Mouse (Mus musculus): ENCODE measurements at regions not wholly inside any gene's neighbourhood (a gene's known extent, or its start where the extent isn't known, plus 50 kb on each side); places are given as distances from the start of the nearest gene placed in this dataset.
A peak's percentile ranks its signal among the peaks of the same experiment; 100 is the strongest.

- no peak for ATAC-seq
- no peak for DNase-seq
- 87% methylated on average over 3 of the region's 3 CpGs for WGBS
- Histone ChIP-seq H3K4me2 (ENCODE audit: low read depth) (no peak overlapping the region), H3K4me3 (ENCODE audit: low read depth, low read length) (no peak overlapping the region), H3K4me1 (ENCODE audit: insufficient read depth) (no peaks in the 10 kb centered on the region), H3K36me3 (ENCODE audit: insufficient read depth) (no peaks in the 10 kb centered on the region), H3K9me3 (ENCODE audit: low read length) (no peaks in the 10 kb centered on the region), H3K9ac (no peak overlapping the region), H3K27ac (ENCODE audit: low read depth, low read length) (no peak overlapping the region), H3K27me3 (ENCODE audit: insufficient read depth, low read length) (no peaks in the 10 kb centered on the region)
- no peak for TF ChIP-seq CTCF (IDR thresholded peaks at IDR 0.05; ENCODE audit: low read depth)
These were observed 713.0 kb upstream of the Cited2 start for GRCm38 (mm10) chr10:17010047-17010446.

GRCm38 (mm10) chr10:17011876-17012275 lies 711.1 kb upstream of the Cited2 start:
- Histone ChIP-seq H3K9me3 (ENCODE audit: low read length) (no peaks in the 10 kb centered on the region), H3K27me3 (ENCODE audit: insufficient read depth, low read length) (no peaks in the 10 kb centered on the region), H3K4me2 (ENCODE audit: low read depth) (no peak overlapping the region), H3K4me1 (ENCODE audit: insufficient read depth) (no peaks in the 10 kb centered on the region), H3K9ac (no peak overlapping the region), H3K27ac (ENCODE audit: low read depth, low read length) (no peak overlapping the region), H3K36me3 (ENCODE audit: insufficient read depth) (no peaks in the 10 kb centered on the region), H3K4me3 (ENCODE audit: low read depth, low read length) (no peak overlapping the region)
- no peak for ATAC-seq
- WGBS = 74% methylated on average over 2 of the region's 2 CpGs
- no peak for TF ChIP-seq CTCF (IDR thresholded peaks at IDR 0.05; ENCODE audit: low read depth)
- no peak for DNase-seq

- H3K27me3 ChIP-seq (ENCODE audit: insufficient read depth, low read length) = no peaks in the 10 kb centered on the region
- WGBS = 86% methylated on average over 3 of the region's 3 CpGs
- no peaks in the 10 kb centered on the region for H3K9me3 ChIP-seq (ENCODE audit: low read length)
- no peak overlapping the region for H3K27ac ChIP-seq (ENCODE audit: low read depth, low read length)
- TF ChIP-seq CTCF (IDR thresholded peaks at IDR 0.05; ENCODE audit: low read depth) = no peak
- no peak for ATAC-seq
- H3K9ac ChIP-seq = no peak overlapping the region
- H3K4me1 ChIP-seq (ENCODE audit: insufficient read depth) = no peaks in the 10 kb centered on the region
- no peak for DNase-seq
- H3K4me2 ChIP-seq (ENCODE audit: low read depth) = no peak overlapping the region
- H3K36me3 ChIP-seq (ENCODE audit: insufficient read depth) = no peaks in the 10 kb centered on the region
- no peak overlapping the region for H3K4me3 ChIP-seq (ENCODE audit: low read depth, low read length)
These were observed 710.5 kb upstream of the Cited2 start for GRCm38 (mm10) chr10:17012541-17012975.

- Histone ChIP-seq H3K4me2 (ENCODE audit: low read depth) (no peak overlapping the region), H3K27me3 (ENCODE audit: insufficient read depth, low read length) (no peaks in the 10 kb centered on the region), H3K4me3 (ENCODE audit: low read depth, low read length) (no peak overlapping the region), H3K27ac (ENCODE audit: low read depth, low read length) (no peak overlapping the region), H3K36me3 (ENCODE audit: insufficient read depth) (no peaks in the 10 kb centered on the region), H3K9ac (no peak overlapping the region), H3K9me3 (ENCODE audit: low read length) (no peaks in the 10 kb centered on the region), H3K4me1 (ENCODE audit: insufficient read depth) (no peaks in the 10 kb centered on the region)
- DNase-seq (no peak), ATAC-seq (no peak)
- 90% methylated on average over 3 of the region's 3 CpGs for WGBS
- TF ChIP-seq CTCF (IDR thresholded peaks at IDR 0.05; ENCODE audit: low read depth) = no peak
These were observed 708.2 kb upstream of the Cited2 start for GRCm38 (mm10) chr10:17014826-17015225.

- no peak overlapping the region for H3K4me2 ChIP-seq (ENCODE audit: low read depth)
- no peak overlapping the region for H3K27ac ChIP-seq (ENCODE audit: low read depth, low read length)
- no peak overlapping the region for H3K9ac ChIP-seq
- ATAC-seq = no peak
- H3K36me3 ChIP-seq (ENCODE audit: insufficient read depth) = no peaks in the 10 kb centered on the region
- H3K9me3 ChIP-seq (ENCODE audit: low read length) = no peaks in the 10 kb centered on the region
- H3K4me3 ChIP-seq (ENCODE audit: low read depth, low read length) = no peak overlapping the region
- 89% methylated on average over 4 of the region's 4 CpGs for WGBS
- no peaks in the 10 kb centered on the region for H3K27me3 ChIP-seq (ENCODE audit: insufficient read depth, low read length)
- no peaks in the 10 kb centered on the region for H3K4me1 ChIP-seq (ENCODE audit: insufficient read depth)
- DNase-seq = no peak
- TF ChIP-seq CTCF (IDR thresholded peaks at IDR 0.05; ENCODE audit: low read depth) = no peak
These were observed 706.2 kb upstream of the Cited2 start for GRCm38 (mm10) chr10:17016854-17017253.

- Histone ChIP-seq H3K4me1 (ENCODE audit: insufficient read depth) (0 out of 2 replicates have a peak, but pooled peaks cover 7% of the 10 kb centered on the region), H3K27ac (ENCODE audit: low read depth, low read length) (no peak overlapping the region), H3K4me2 (ENCODE audit: low read depth) (no peak overlapping the region), H3K9ac (no peak overlapping the region), H3K27me3 (ENCODE audit: insufficient read depth, low read length) (no peaks in the 10 kb centered on the region), H3K9me3 (ENCODE audit: low read length) (no peaks in the 10 kb centered on the region), H3K4me3 (ENCODE audit: low read depth, low read length) (no peak overlapping the region), H3K36me3 (ENCODE audit: insufficient read depth) (no peaks in the 10 kb centered on the region)
- no peak for ATAC-seq
- peak; percentile 20 for DNase-seq
- TF ChIP-seq CTCF (IDR thresholded peaks at IDR 0.05; ENCODE audit: low read depth) = no peak
- 53% methylated on average over 5 of the region's 5 CpGs for WGBS
These were observed 700.5 kb upstream of the Cited2 start for GRCm38 (mm10) chr10:17022216-17023158.

GRCm38 (mm10) chr10:17023571-17024293 lies 699.3 kb upstream of the Cited2 start:
- Histone ChIP-seq H3K36me3 (ENCODE audit: insufficient read depth) (no peaks in the 10 kb centered on the region), H3K4me1 (ENCODE audit: insufficient read depth) (0 out of 2 replicates have a peak, but pooled peaks cover 7% of the 10 kb centered on the region), H3K27me3 (ENCODE audit: insufficient read depth, low read length) (no peaks in the 10 kb centered on the region), H3K4me3 (ENCODE audit: low read depth, low read length) (no peak overlapping the region), H3K4me2 (ENCODE audit: low read depth) (no peak overlapping the region), H3K27ac (ENCODE audit: low read depth, low read length) (no peak overlapping the region), H3K9me3 (ENCODE audit: low read length) (no peaks in the 10 kb centered on the region), H3K9ac (no peak overlapping the region)
- peak; percentile 77 for ATAC-seq
- no peak for TF ChIP-seq CTCF (IDR thresholded peaks at IDR 0.05; ENCODE audit: low read depth)
- peak; percentile 59 for DNase-seq
- 22% methylated on average over 13 of the region's 13 CpGs for WGBS

All from forebrain, postnatal 0 days (tissue).